Mouse (Mus musculus) hindbrain, embryonic 13.5 days (tissue): Measurements from ENCODE around the gene Nkain4. TPM values are rescaled to one million over a fixed set of nuclear protein-coding genes. Genes with fewer than 3 reads are reported as not detected.

Experiments used
- ATAC-seq: fragments of 200-750 bp; cut with Nextera tagmentation; 2 replicates; pipeline ENCODE4 v1.8.0; 2017; ENCODE audit warnings: moderate TSS enrichment; ENCODE audit not compliant: low FRiP score
- H3K27ac ChIP-seq: fragments of 300-500 bp; sonication (generic); 2 replicates; pipeline ENCODE4 v1.5.1; 2015; ENCODE audit warnings: inconsistent platforms, mild to moderate bottlenecking, moderate library complexity
- H3K27me3 ChIP-seq: fragments of 300-500 bp; sonication (generic); 2 replicates; pipeline ENCODE4 v1.6.1; 2015; ENCODE audit warnings: mild to moderate bottlenecking, inconsistent platforms
- H3K36me3 ChIP-seq: fragments of 300-500 bp; sonication (generic); 2 replicates; pipeline ENCODE4 v1.6.1; 2015; ENCODE audit warnings: mild to moderate bottlenecking, inconsistent platforms
- H3K4me1 ChIP-seq: fragments of 300-500 bp; sonication (generic); replicated peaks from 2 replicates; pipeline ENCODE4 v1.6.1; 2015; ENCODE audit warnings: inconsistent platforms
- H3K4me2 ChIP-seq: fragments of 300-500 bp; sonication (generic); 2 replicates; pipeline ENCODE4 v1.6.1; 2015; ENCODE audit warnings: inconsistent platforms, mild to moderate bottlenecking, moderate library complexity
- H3K4me3 ChIP-seq: fragments of 300-500 bp; sonication (generic); 2 replicates; pipeline ENCODE4 v1.5.1; 2015; ENCODE audit warnings: mild to moderate bottlenecking, inconsistent platforms
- H3K9ac ChIP-seq: fragments of 300-500 bp; sonication (generic); 2 replicates; pipeline ENCODE4 v1.6.1; 2015; ENCODE audit warnings: mild to moderate bottlenecking, inconsistent platforms
- H3K9me3 ChIP-seq: fragments of 300-500 bp; sonication (generic); 2 replicates; pipeline ENCODE4 v1.6.1; 2016; ENCODE audit warnings: inconsistent platforms
- WGBS: fragments of 180-500 bp; shearing (Covaris S2); methylation state at CpG from one replicate; pipeline ENCODE4 v1.1.7; 2015; 5-methylcytosine and 5-hydroxymethylcytosine counted together
- polyA plus RNA-seq: library from polyadenylated mRNA; unstranded; fragments of >200 nt; fragmentation: Nextera tagmentation; extraction: Ambion mirVana; gene quantifications from 2 replicates; pipeline ENCODE4 v1.2.1, GENCODE M21; 2015

Gene Nkain4
- polyA plus RNA-seq, 1 experiment from 2014 or later, result 106 TPM

- Histone ChIP-seq H3K4me2 (no peak overlapping the region), H3K9me3 (no peaks in the 10 kb centered on the region), H3K27me3 (0 out of 2 replicates have a peak, but pooled peaks cover 5% of the 10 kb centered on the region), H3K4me3 (no peak overlapping the region), H3K27ac (peak overlapping the region; percentile 100), H3K36me3 (0 out of 2 replicates have a peak, but pooled peaks cover 3% of the 10 kb centered on the region), H3K4me1 (peaks cover 40% of the 10 kb centered on the region), H3K9ac (peak overlapping the region; percentile 26; the same call in 1 of the 2 replicates)
- 61% methylated on average over 6 of the region's 6 CpGs for WGBS
- ATAC-seq, result no peak
Measured at GRCm38 (mm10) chr2:180897857-180898256, 56.6 kb downstream of the Nkain4 start.

GRCm38 (mm10) chr2:180896819-180897625 is 57.5 kb downstream of the Nkain4 start:
- peak overlapping the region; percentile 74 for H3K4me2 ChIP-seq
- H3K27ac ChIP-seq, result peak overlapping the region; percentile 100
- 0 out of 2 replicates have a peak, but pooled peaks cover 3% of the 10 kb centered on the region for H3K36me3 ChIP-seq
- WGBS, result 53% methylated on average over 15 of the region's 15 CpGs
- peak overlapping the region; percentile 70 for H3K9ac ChIP-seq
- H3K9me3 ChIP-seq, result no peaks in the 10 kb centered on the region
- 0 out of 2 replicates have a peak, but pooled peaks cover 6% of the 10 kb centered on the region for H3K27me3 ChIP-seq
- no peak for ATAC-seq
- H3K4me3 ChIP-seq, result no peak overlapping the region
- peaks cover 48% of the 10 kb centered on the region for H3K4me1 ChIP-seq

- Histone ChIP-seq H3K27me3 (0 out of 2 replicates have a peak, but pooled peaks cover 13% of the 10 kb centered on the region), H3K9me3 (no peaks in the 10 kb centered on the region), H3K27ac (peak overlapping the region; percentile 100), H3K4me3 (peak overlapping the region; percentile 85), H3K4me1 (peaks cover 58% of the 10 kb centered on the region), H3K9ac (peak overlapping the region; percentile 70), H3K4me2 (peak overlapping the region; percentile 74), H3K36me3 (0 out of 2 replicates have a peak, but pooled peaks cover 3% of the 10 kb centered on the region)
- ATAC-seq, result no peak
- 58% methylated on average over 11 of the region's 11 CpGs for WGBS
Measured at GRCm38 (mm10) chr2:180895837-180896525, 58.5 kb downstream of the Nkain4 start.

GRCm38 (mm10) chr2:180895321-180895720 is 59.2 kb downstream of the Nkain4 start:
- H3K27me3 ChIP-seq, result peaks cover 18% of the 10 kb centered on the region
- H3K36me3 ChIP-seq, result 0 out of 2 replicates have a peak, but pooled peaks cover 3% of the 10 kb centered on the region
- no peak for ATAC-seq
- peak overlapping the region; percentile 70 for H3K9ac ChIP-seq
- WGBS, result 47% methylated on average over 3 of the region's 3 CpGs
- H3K4me2 ChIP-seq, result peak overlapping the region; percentile 74
- H3K4me3 ChIP-seq, result peak overlapping the region; percentile 85
- H3K27ac ChIP-seq, result peak overlapping the region; percentile 100
- peaks cover 65% of the 10 kb centered on the region for H3K4me1 ChIP-seq
- no peaks in the 10 kb centered on the region for H3K9me3 ChIP-seq

- H3K36me3 ChIP-seq, result 0 out of 2 replicates have a peak, but pooled peaks cover 3% of the 10 kb centered on the region
- peak overlapping the region; percentile 85 for H3K4me3 ChIP-seq
- H3K27me3 ChIP-seq, result peaks cover 20% of the 10 kb centered on the region
- peak; percentile 43 for ATAC-seq
- no peaks in the 10 kb centered on the region for H3K9me3 ChIP-seq
- WGBS, result under 1% methylated on average over 13 of the region's 13 CpGs
- H3K27ac ChIP-seq, result peak overlapping the region; percentile 100
- H3K9ac ChIP-seq, result peak overlapping the region; percentile 100
- H3K4me2 ChIP-seq, result peak overlapping the region; percentile 74
- H3K4me1 ChIP-seq, result peaks cover 71% of the 10 kb centered on the region
Measured at GRCm38 (mm10) chr2:180894734-180895133, 59.8 kb downstream of the Nkain4 start.

- H3K27ac ChIP-seq, result peak overlapping the region; percentile 100
- H3K4me3 ChIP-seq, result peak overlapping the region; percentile 85
- peak overlapping the region; percentile 74 for H3K4me2 ChIP-seq
- WGBS, result 1% methylated on average over 56 of the region's 57 CpGs
- H3K9me3 ChIP-seq, result no peaks in the 10 kb centered on the region
- peak; percentile 14 for ATAC-seq
- peak overlapping the region; percentile 100 for H3K9ac ChIP-seq
- H3K36me3 ChIP-seq, result 0 out of 2 replicates have a peak, but pooled peaks cover 3% of the 10 kb centered on the region
- peaks cover 77% of the 10 kb centered on the region for H3K4me1 ChIP-seq
- peaks cover 20% of the 10 kb centered on the region for H3K27me3 ChIP-seq
Measured at GRCm38 (mm10) chr2:180894029-180894623, 60.4 kb downstream of the Nkain4 start.

GRCm38 (mm10) chr2:180893537-180894028 is 60.9 kb downstream of the Nkain4 start:
- no peaks in the 10 kb centered on the region for H3K9me3 ChIP-seq

GRCm38 (mm10) chr2:180892841-180893521 is 61.5 kb downstream of the Nkain4 start:
- ATAC-seq, result peak; percentile 52
- Histone ChIP-seq H3K36me3 (0 out of 2 replicates have a peak, but pooled peaks cover 3% of the 10 kb centered on the region), H3K9me3 (no peaks in the 10 kb centered on the region), H3K4me2 (peak overlapping the region; percentile 74), H3K27ac (peak overlapping the region; percentile 100), H3K4me3 (peak overlapping the region; percentile 85), H3K9ac (peak overlapping the region; percentile 100), H3K27me3 (peaks cover 20% of the 10 kb centered on the region), H3K4me1 (peaks cover 79% of the 10 kb centered on the region)
- WGBS, result under 1% methylated on average over 79 of the region's 97 CpGs

More at GRCm38 (mm10) chr2:180893537-180894028, 60.9 kb downstream of the Nkain4 start:
- ATAC-seq, result peak; percentile 0; the same call in 1 of the 2 replicates
- Histone ChIP-seq H3K4me2 (peak overlapping the region; percentile 74), H3K4me3 (peak overlapping the region; percentile 85), H3K9ac (peak overlapping the region; percentile 100), H3K27ac (peak overlapping the region; percentile 100), H3K36me3 (0 out of 2 replicates have a peak, but pooled peaks cover 3% of the 10 kb centered on the region), H3K27me3 (peaks cover 20% of the 10 kb centered on the region), H3K4me1 (peaks cover 79% of the 10 kb centered on the region)
- under 1% methylated on average over 42 of the region's 50 CpGs for WGBS

- Histone ChIP-seq H3K27me3 (peaks cover 20% of the 10 kb centered on the region), H3K9ac (peak overlapping the region; percentile 100), H3K4me3 (peak overlapping the region; percentile 85), H3K4me2 (peak overlapping the region; percentile 74), H3K27ac (peak overlapping the region; percentile 100), H3K36me3 (0 out of 2 replicates have a peak, but pooled peaks cover 3% of the 10 kb centered on the region), H3K4me1 (peaks cover 79% of the 10 kb centered on the region), H3K9me3 (no peaks in the 10 kb centered on the region)
- 5% methylated on average over 9 of the region's 9 CpGs for WGBS
- no peak for ATAC-seq
Measured at GRCm38 (mm10) chr2:180891835-180892323, 62.6 kb downstream of the Nkain4 start.

GRCm38 (mm10) chr2:180891075-180891834 is 63.2 kb downstream of the Nkain4 start:
- ATAC-seq, result no peak
- Histone ChIP-seq H3K27me3 (peaks cover 20% of the 10 kb centered on the region), H3K9ac (peak overlapping the region; percentile 100), H3K4me2 (peak overlapping the region; percentile 74), H3K4me3 (peak overlapping the region; percentile 85), H3K9me3 (no peaks in the 10 kb centered on the region), H3K27ac (peak overlapping the region; percentile 100), H3K4me1 (peaks cover 79% of the 10 kb centered on the region), H3K36me3 (0 out of 2 replicates have a peak, but pooled peaks cover 3% of the 10 kb centered on the region)
- WGBS, result 2% methylated on average over 37 of the region's 37 CpGs
